Mouse (Mus musculus) bone marrow macrophage, adult 2 months (primary cell): ENCODE results near the gene Impg1.

ENCODE experiments used
- CTCF ChIP-seq: IDR thresholded peaks from 2 replicates; pipeline ENCODE4 v1.5.1; 2012; ENCODE audit warnings: low read depth, mild to moderate bottlenecking, low read length, moderate library complexity
- POLR2A ChIP-seq: IDR thresholded peaks from 2 replicates; pipeline ENCODE4 v1.6.1; 2012; ENCODE audit warnings: mild to moderate bottlenecking, low read depth, low read length, borderline replicate concordance

DNA sequence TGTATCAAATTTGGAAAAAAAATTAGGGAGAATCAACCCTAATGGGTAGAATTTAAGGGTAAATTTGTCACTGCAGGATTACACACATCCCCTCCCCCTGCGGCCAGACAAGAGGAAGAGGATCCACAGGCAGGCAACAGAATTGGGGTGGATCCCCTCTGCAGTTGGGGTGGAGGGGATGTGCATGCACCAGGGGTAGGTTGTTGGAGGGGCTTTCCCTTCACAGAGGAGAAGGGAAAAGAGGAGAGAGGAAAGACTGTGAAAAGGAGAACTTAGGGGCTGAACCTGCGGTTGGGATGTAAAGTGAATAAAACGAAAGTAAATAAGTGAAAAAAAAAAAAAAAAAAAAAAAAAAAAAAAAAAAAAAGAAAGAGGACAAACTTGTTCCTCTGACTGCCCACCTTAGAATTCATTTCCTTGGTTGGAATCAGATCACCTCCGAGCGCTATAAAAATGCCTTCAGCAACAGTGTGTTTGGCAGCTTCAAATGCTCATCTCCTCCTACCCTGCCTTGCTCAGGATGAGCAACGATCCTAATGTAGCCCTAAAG lies 120.8 kb downstream of the Impg1 start:
- TF ChIP-seq POLR2A (no peak), CTCF (no peak)
